Mouse (Mus musculus) MEL (cell line): ENCODE results near the gene Arpp21. TPM values are rescaled to one million over a fixed set of nuclear protein-coding genes. Genes with fewer than 3 reads are reported as not detected.

Experiments used
- DNase-seq: peaks from one replicate; pipeline ENCODE4 v3.0.0; 2011; ENCODE audit warnings: low read depth, low spot score
- H3K27ac ChIP-seq: 2 replicates; pipeline ENCODE4 v1.5.1; 2012; ENCODE audit warnings: low read depth, mild to moderate bottlenecking, control low read depth, low read length, moderate library complexity; ENCODE audit not compliant: control insufficient read depth
- H3K27me3 ChIP-seq, 2 experiments: fragments of 150-350 bp in 1 of 2; sonication (generic) in 1 of 2; 2 replicates each; pipeline ENCODE4 v1.6.1; 2012; ENCODE audit warnings: low read length in 2 of 2, mild to moderate bottlenecking in 2 of 2, improper control_type of control experiment in 1 of 2, moderate library complexity in 1 of 2; ENCODE audit not compliant: insufficient read depth in 2 of 2, control insufficient read depth in 1 of 2
- H3K36me3 ChIP-seq, 2 experiments: 2 replicates each; pipeline ENCODE4 v1.6.1; 2012 to 2014; ENCODE audit warnings: low read length in 2 of 2, improper control_type of control experiment in 1 of 2, inconsistent platforms in 1 of 2, mild to moderate bottlenecking in 1 of 2; ENCODE audit not compliant: insufficient read depth in 2 of 2, control insufficient read depth in 1 of 2
- H3K4me1 ChIP-seq, 2 experiments: fragments of 150-350 bp in 1 of 2; sonication (generic) in 1 of 2; 2 replicates each; pipeline ENCODE4 v1.6.1; 2012; ENCODE audit warnings: low read length in 2 of 2, improper control_type of control experiment in 1 of 2, mild to moderate bottlenecking in 1 of 2; ENCODE audit not compliant: insufficient read depth in 2 of 2, control insufficient read depth in 1 of 2
- H3K4me3 ChIP-seq, 2 experiments: fragments of 150-350 bp in 1 of 2; sonication (generic) in 1 of 2; 2 replicates each; pipeline ENCODE4 v1.5.1; 2012; ENCODE audit warnings: low read depth in 2 of 2, low read length in 2 of 2, mild to moderate bottlenecking in 2 of 2, moderate library complexity in 2 of 2, control low read depth in 1 of 2, improper control_type of control experiment in 1 of 2; ENCODE audit not compliant: control insufficient read depth in 1 of 2, insufficient read depth in 1 of 2
- H3K79me2 ChIP-seq: 2 replicates; pipeline ENCODE4 v1.6.1; 2012; ENCODE audit warnings: mild to moderate bottlenecking, low read length, moderate library complexity; ENCODE audit not compliant: control insufficient read depth, poor library complexity, insufficient read depth
- H3K9ac ChIP-seq: 2 replicates; pipeline ENCODE4 v1.6.1; 2012; ENCODE audit warnings: low read depth, mild to moderate bottlenecking, control low read depth, low read length, moderate library complexity; ENCODE audit not compliant: control insufficient read depth, poor library complexity, severe bottlenecking
- H3K9me3 ChIP-seq: fragments of 150-350 bp; sonication (generic); replicated peaks from 2 replicates; pipeline ENCODE4 v1.6.1; 2012; ENCODE audit warnings: mild to moderate bottlenecking, low read length, improper control_type of control experiment, moderate library complexity; ENCODE audit not compliant: insufficient read depth
- CTCF ChIP-seq, 3 experiments: IDR thresholded peaks in 2 of 3; conservative IDR thresholded peaks in 1 of 3; 2 replicates each; pipeline ENCODE4 v1.5.1; 2011 to 2012; ENCODE audit warnings: low read length in 3 of 3, low read depth in 2 of 3, mild to moderate bottlenecking in 2 of 3, improper control_type of control experiment in 1 of 3, inconsistent platforms in 1 of 3, mixed read lengths in 1 of 3, moderate library complexity in 1 of 3; ENCODE audit not compliant: control insufficient read depth in 1 of 3, insufficient read depth in 1 of 3, poor library complexity in 1 of 3, severe bottlenecking in 1 of 3
- ELF1 ChIP-seq: IDR thresholded peaks from 2 replicates; pipeline ENCODE4 v1.6.1; 2014; ENCODE audit warnings: low read depth, mild to moderate bottlenecking, inconsistent platforms, low read length, improper control_type of control experiment, moderate library complexity
- ETS1 ChIP-seq: IDR thresholded peaks from 2 replicates; pipeline ENCODE4 v1.6.1; 2012; ENCODE audit warnings: low read depth, mild to moderate bottlenecking, inconsistent platforms, low read length, improper control_type of control experiment, moderate library complexity
- GABPA ChIP-seq: IDR thresholded peaks from 2 replicates; pipeline ENCODE4 v1.6.1; 2012; ENCODE audit warnings: low read depth, mild to moderate bottlenecking, inconsistent platforms, low read length, improper control_type of control experiment, moderate library complexity
- HCFC1 ChIP-seq: IDR thresholded peaks from 2 replicates; pipeline ENCODE4 v1.6.1; 2012; ENCODE audit warnings: low read depth, mild to moderate bottlenecking, inconsistent platforms, low read length, improper control_type of control experiment, moderate library complexity
- JUND ChIP-seq: IDR thresholded peaks from 2 replicates; pipeline ENCODE4 v1.6.1; 2011; ENCODE audit warnings: low read depth, mild to moderate bottlenecking, improper control_type of control experiment, low read length
- KAT2A ChIP-seq: conservative IDR thresholded peaks from 2 replicates; pipeline ENCODE4 v1.6.1; 2012; ENCODE audit warnings: low read depth, low read length, improper control_type of control experiment, inconsistent platforms
- MEF2A ChIP-seq: IDR thresholded peaks from 2 replicates; pipeline ENCODE4 v1.6.1; 2014; ENCODE audit warnings: low read depth, mild to moderate bottlenecking, inconsistent platforms, low read length, improper control_type of control experiment; ENCODE audit not compliant: poor library complexity, insufficient replicate concordance, severe bottlenecking; ENCODE audit errors: extremely low read depth
- MYB ChIP-seq: IDR thresholded peaks from 2 replicates; pipeline ENCODE4 v1.6.1; 2011; ENCODE audit warnings: mild to moderate bottlenecking, low read depth, low read length, improper control_type of control experiment
- MYC ChIP-seq: IDR thresholded peaks from 2 replicates; pipeline ENCODE4 v1.6.1; 2011; ENCODE audit warnings: low read depth, mild to moderate bottlenecking, low read length, improper control_type of control experiment, moderate library complexity
- POLR2A ChIP-seq, 2 experiments: IDR thresholded peaks; 2 replicates each; pipeline ENCODE4 v1.6.1; 2011 to 2012; ENCODE audit warnings: low read length in 2 of 2, mild to moderate bottlenecking in 2 of 2, control low read depth in 1 of 2, improper control_type of control experiment in 1 of 2, low read depth in 1 of 2, moderate library complexity in 1 of 2; ENCODE audit not compliant: control insufficient read depth in 1 of 2, insufficient read depth in 1 of 2, poor library complexity in 1 of 2
- POLR2AphosphoS2 ChIP-seq: IDR thresholded peaks from 2 replicates; pipeline ENCODE4 v1.6.1; 2011; ENCODE audit warnings: low read length, improper control_type of control experiment
- SIN3A ChIP-seq: IDR thresholded peaks from 2 replicates; pipeline ENCODE4 v1.6.1; 2012; ENCODE audit warnings: low read length, improper control_type of control experiment, inconsistent platforms
- UBTF ChIP-seq: IDR thresholded peaks from 2 replicates; pipeline ENCODE4 v1.6.1; 2012; ENCODE audit warnings: low read depth, mild to moderate bottlenecking, inconsistent platforms, low read length, improper control_type of control experiment, moderate library complexity, borderline replicate concordance; ENCODE audit not compliant: insufficient read depth
- USF2 ChIP-seq, 2 experiments: IDR thresholded peaks; 2 replicates each; pipeline ENCODE4 v1.6.1; 2011 to 2012; ENCODE audit warnings: improper control_type of control experiment in 2 of 2, low read length in 2 of 2, borderline replicate concordance in 1 of 2, inconsistent platforms in 1 of 2, low read depth in 1 of 2, mild to moderate bottlenecking in 1 of 2; ENCODE audit not compliant: insufficient read depth in 1 of 2
- ZNF384 ChIP-seq: IDR thresholded peaks from 2 replicates; pipeline ENCODE4 v1.6.1; 2012; ENCODE audit warnings: low read depth, mild to moderate bottlenecking, inconsistent platforms, low read length, improper control_type of control experiment
- polyA plus RNA-seq, 2 experiments: library from polyadenylated mRNA; stranded (reverse) in 1 of 2; unstranded in 1 of 2; fragments of >175 nt in 1 of 2; fragments of >200 nt in 1 of 2; gene quantifications; 2 replicates each; pipeline versions ENCODE4 v1.2.1 to v1.2.4; 2012; ENCODE audit warnings: low replicate concordance in 2 of 2, low read depth in 1 of 2; ENCODE audit not compliant: insufficient read length in 2 of 2, insufficient read depth in 1 of 2, missing spikeins in 1 of 2
- total RNA-seq: library from RNA; depleted of rRNA; stranded (reverse); fragments of 300-350 nt; gene quantifications from 2 replicates; pipeline ENCODE4 v1.2.3, GENCODE M21; 2012

The Arpp21 gene
- total and polyA plus RNA-seq, 3 experiments: 0.10 to 0.12 TPM; not detected in 1

- no peak overlapping the region for H3K27ac ChIP-seq
- H3K79me2 ChIP-seq: no peaks in the 10 kb centered on the region
- no peak overlapping the region for H3K4me3 ChIP-seq
- H3K36me3 ChIP-seq: no peaks in the 10 kb centered on the region
- H3K9ac ChIP-seq: no peak overlapping the region
- no peak for DNase-seq
- H3K4me1 ChIP-seq: no peaks in the 10 kb centered on the region
- H3K27me3 ChIP-seq: no peaks in the 10 kb centered on the region
- TF ChIP-seq USF2 (IDR thresholded peaks at IDR 0.05; ENCODE audit: borderline replicate concordance in 1 of 2, insufficient read depth in 1 of 2, low read depth in 1 of 2, low read length in 2 of 2) (no peak), ELF1 (no peak), MEF2A (no peak), SIN3A (no peak), ETS1 (no peak), MYC (no peak), JUND (no peak), POLR2AphosphoS2 (no peak), GABPA (no peak), MYB (no peak)
- H3K9me3 ChIP-seq: no peaks in the 10 kb centered on the region
These were observed 2.4 kb downstream of the Arpp21 start for GRCm38 (mm10) chr9:112233378-112233777.

GRCm38 (mm10) chr9:112231935-112232575, 3.7 kb downstream of the Arpp21 start:
- no peak overlapping the region for H3K4me3 ChIP-seq
- no peak for TF ChIP-seq POLR2A (IDR thresholded peaks at IDR 0.05; ENCODE audit: control insufficient read depth in 1 of 2, insufficient read depth in 1 of 2, low read depth in 1 of 2, low read length in 2 of 2, poor library complexity in 1 of 2)
- DNase-seq: no peak
- no peak overlapping the region for H3K27ac ChIP-seq
- no peak overlapping the region for H3K9ac ChIP-seq
- no peaks in the 10 kb centered on the region for H3K36me3 ChIP-seq
- H3K27me3 ChIP-seq: no peaks in the 10 kb centered on the region
- H3K9me3 ChIP-seq: no peaks in the 10 kb centered on the region
- H3K4me1 ChIP-seq: no peaks in the 10 kb centered on the region
- H3K79me2 ChIP-seq: no peaks in the 10 kb centered on the region

GRCm38 (mm10) chr9:112231383-112231782, 4.4 kb downstream of the Arpp21 start:
- Histone ChIP-seq H3K4me3 (no peak overlapping the region), H3K36me3 (no peaks in the 10 kb centered on the region), H3K27ac (no peak overlapping the region), H3K27me3 (no peaks in the 10 kb centered on the region), H3K9ac (no peak overlapping the region), H3K79me2 (no peaks in the 10 kb centered on the region), H3K4me1 (no peaks in the 10 kb centered on the region), H3K9me3 (no peaks in the 10 kb centered on the region)
- DNase-seq: no peak
- TF ChIP-seq GABPA (no peak), HCFC1 (no peak), CTCF (IDR thresholded peaks at IDR 0.05 in 2 of 3, conservative IDR thresholded peaks at IDR 0.05 in 1 of 3; ENCODE audit: control insufficient read depth in 1 of 3, insufficient read depth in 1 of 3, low read depth in 2 of 3, low read length in 3 of 3, poor library complexity in 1 of 3, severe bottlenecking in 1 of 3) (no peak), KAT2A (no peak), UBTF (no peak), MEF2A (no peak), ZNF384 (no peak)
